Mouse (Mus musculus): ENCODE data around the gene Zbtb39. TPM values are rescaled to one million over a fixed set of nuclear protein-coding genes. Genes with fewer than 3 reads are reported as not detected.
A peak's percentile ranks its signal among the peaks of the same experiment; 100 is the strongest.

Zbtb39 gene
- polyA plus RNA-seq, 1 experiment from 2014 or later: 0.70 TPM

- ATAC-seq (ENCODE audit: low read depth): no peak
- peaks cover 57% of the 10 kb centered on the region for H3K4me1 ChIP-seq (ENCODE audit: control insufficient read depth, low read depth, low read length)
Measured at GRCm38 (mm10) chr10:127730933-127731310, 8.4 kb upstream of the Zbtb39 start.

DNA sequence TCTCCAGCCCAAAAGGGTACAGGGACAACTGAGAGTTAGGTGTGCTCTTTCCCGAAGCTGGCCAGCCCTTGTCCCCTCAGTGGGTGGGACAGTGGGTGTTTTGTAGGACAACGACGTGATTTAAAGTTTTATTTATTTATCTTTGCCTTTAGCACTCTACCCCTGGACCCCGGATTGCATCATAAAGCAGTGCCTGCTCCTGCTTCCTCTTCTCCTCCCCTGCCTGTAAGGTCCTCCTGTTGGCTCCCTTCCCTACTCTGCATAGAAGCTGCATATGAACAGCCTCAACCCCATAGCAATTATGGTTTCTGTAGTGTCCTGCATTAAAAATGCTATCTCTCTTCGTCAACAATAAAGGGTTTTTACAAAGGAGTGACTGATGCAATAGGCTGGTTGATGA lies 7.9 kb upstream of the Zbtb39 start:
- H3K9ac ChIP-seq (ENCODE audit: low read depth, low read length): peak overlapping the region; percentile 35
- H3K4me2 ChIP-seq (ENCODE audit: low read depth, low read length): peak overlapping the region; percentile 47

More at GRCm38 (mm10) chr10:127730933-127731310, 8.4 kb upstream of the Zbtb39 start:
- Histone ChIP-seq H3K4me3 (ENCODE audit: low read depth, low read length) (no peak overlapping the region), H3K27me3 (ENCODE audit: control insufficient read depth, insufficient read depth, low read depth, low read length) (no peaks in the 10 kb centered on the region), H3K9ac (ENCODE audit: low read depth, low read length) (peak overlapping the region; percentile 35), H3K9me3 (replicated peaks; ENCODE audit: control insufficient read depth, low read length) (no peaks in the 10 kb centered on the region; the same call in 1 of the 2 replicates), H3K27ac (ENCODE audit: low read length) (peak overlapping the region; percentile 84), H3K36me3 (ENCODE audit: control insufficient read depth, insufficient read depth) (no peaks in the 10 kb centered on the region), H3K4me2 (ENCODE audit: low read depth, low read length) (peak overlapping the region; percentile 47)
- 40% methylated on average over 9 of the region's 9 CpGs for WGBS (ENCODE audit: insufficient replicate concordance)

DNA sequence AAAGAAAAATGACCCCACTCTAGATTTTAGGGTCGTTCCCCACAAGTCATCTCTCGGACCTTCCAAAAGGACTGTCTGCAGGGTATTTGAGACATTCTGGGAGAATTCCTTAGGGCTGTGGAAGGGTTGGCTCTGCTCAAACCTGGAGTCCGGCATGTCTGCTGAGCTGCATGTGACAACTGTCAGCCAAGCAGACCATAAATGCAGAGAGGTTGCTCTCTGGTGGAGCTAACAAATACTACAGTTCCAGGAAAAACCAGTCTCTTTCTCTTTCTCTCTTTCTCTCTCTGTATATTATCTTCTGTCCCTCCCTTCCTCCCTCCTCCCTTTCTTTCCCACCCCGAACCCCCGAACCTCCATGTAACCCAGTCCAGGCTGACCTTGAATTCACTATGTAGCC lies 4.9 kb upstream of the Zbtb39 start:
- no peak for ATAC-seq (ENCODE audit: low read depth)
- H3K4me2 ChIP-seq (ENCODE audit: low read depth, low read length): no peak overlapping the region
- no peaks in the 10 kb centered on the region for H3K36me3 ChIP-seq (ENCODE audit: control insufficient read depth, insufficient read depth)
- H3K27me3 ChIP-seq (ENCODE audit: control insufficient read depth, insufficient read depth, low read depth, low read length): no peaks in the 10 kb centered on the region
- H3K4me3 ChIP-seq (ENCODE audit: low read depth, low read length): no peak overlapping the region
- WGBS (ENCODE audit: insufficient replicate concordance): 22% methylated on average over 5 of the region's 5 CpGs
- H3K4me1 ChIP-seq (ENCODE audit: control insufficient read depth, low read depth, low read length): peaks cover 68% of the 10 kb centered on the region
- H3K27ac ChIP-seq (ENCODE audit: low read length): no peak overlapping the region
- H3K9ac ChIP-seq (ENCODE audit: low read depth, low read length): no peak overlapping the region; the same call in 1 of the 2 replicates
- no peaks in the 10 kb centered on the region; the same call in 1 of the 2 replicates for H3K9me3 ChIP-seq (replicated peaks; ENCODE audit: control insufficient read depth, low read length)

More for the DNA sequence above, 7.9 kb upstream of the Zbtb39 start:
- H3K4me1 ChIP-seq (ENCODE audit: control insufficient read depth, low read depth, low read length): peaks cover 62% of the 10 kb centered on the region
- no peaks in the 10 kb centered on the region for H3K27me3 ChIP-seq (ENCODE audit: control insufficient read depth, insufficient read depth, low read depth, low read length)
- H3K4me3 ChIP-seq (ENCODE audit: low read depth, low read length): no peak overlapping the region
- peak; percentile 10; the same call in 1 of the 2 replicates for ATAC-seq (ENCODE audit: low read depth)
- WGBS (ENCODE audit: insufficient replicate concordance): 14% methylated on average over 5 of the region's 5 CpGs
- H3K9me3 ChIP-seq (replicated peaks; ENCODE audit: control insufficient read depth, low read length): no peaks in the 10 kb centered on the region; the same call in 1 of the 2 replicates
- peak overlapping the region; percentile 84 for H3K27ac ChIP-seq (ENCODE audit: low read length)
- no peaks in the 10 kb centered on the region for H3K36me3 ChIP-seq (ENCODE audit: control insufficient read depth, insufficient read depth)

GRCm38 (mm10) chr10:127736266-127736665 lies 3.1 kb upstream of the Zbtb39 start:
- Histone ChIP-seq H3K27ac (ENCODE audit: low read length) (no peak overlapping the region), H3K4me1 (ENCODE audit: control insufficient read depth, low read depth, low read length) (peaks cover 56% of the 10 kb centered on the region), H3K4me2 (ENCODE audit: low read depth, low read length) (no peak overlapping the region), H3K36me3 (ENCODE audit: control insufficient read depth, insufficient read depth) (no peaks in the 10 kb centered on the region), H3K9me3 (replicated peaks; ENCODE audit: control insufficient read depth, low read length) (no peaks in the 10 kb centered on the region; the same call in 1 of the 2 replicates), H3K4me3 (ENCODE audit: low read depth, low read length) (no peak overlapping the region), H3K9ac (ENCODE audit: low read depth, low read length) (no peak overlapping the region), H3K27me3 (ENCODE audit: control insufficient read depth, insufficient read depth, low read depth, low read length) (no peaks in the 10 kb centered on the region)
- WGBS (ENCODE audit: insufficient replicate concordance): 29% methylated on average over 2 of the region's 2 CpGs
- no peak for ATAC-seq (ENCODE audit: low read depth)

- H3K27ac ChIP-seq (ENCODE audit: low read length): peak overlapping the region; percentile 27; the same call in 1 of the 2 replicates
- H3K27me3 ChIP-seq (ENCODE audit: control insufficient read depth, insufficient read depth, low read depth, low read length): no peaks in the 10 kb centered on the region
- no peak overlapping the region for H3K9ac ChIP-seq (ENCODE audit: low read depth, low read length)
- H3K4me2 ChIP-seq (ENCODE audit: low read depth, low read length): no peak overlapping the region
- peaks cover 54% of the 10 kb centered on the region for H3K4me1 ChIP-seq (ENCODE audit: control insufficient read depth, low read depth, low read length)
- H3K4me3 ChIP-seq (ENCODE audit: low read depth, low read length): no peak overlapping the region
- no peaks in the 10 kb centered on the region; the same call in 1 of the 2 replicates for H3K9me3 ChIP-seq (replicated peaks; ENCODE audit: control insufficient read depth, low read length)
- peaks cover 2% of the 10 kb centered on the region for H3K36me3 ChIP-seq (ENCODE audit: control insufficient read depth, insufficient read depth)
- WGBS (ENCODE audit: insufficient replicate concordance): 24% methylated on average over 4 of the region's 4 CpGs
- no peak for ATAC-seq (ENCODE audit: low read depth)
Measured at GRCm38 (mm10) chr10:127736916-127737315, 2.4 kb upstream of the Zbtb39 start.

GRCm38 (mm10) chr10:127737552-127737951 lies 1.8 kb upstream of the Zbtb39 start:
- Histone ChIP-seq H3K9ac (ENCODE audit: low read depth, low read length) (no peak overlapping the region), H3K27ac (ENCODE audit: low read length) (peak overlapping the region; percentile 60; the same call in 1 of the 2 replicates), H3K4me3 (ENCODE audit: low read depth, low read length) (no peak overlapping the region), H3K27me3 (ENCODE audit: control insufficient read depth, insufficient read depth, low read depth, low read length) (no peaks in the 10 kb centered on the region), H3K4me1 (ENCODE audit: control insufficient read depth, low read depth, low read length) (peaks cover 50% of the 10 kb centered on the region), H3K9me3 (replicated peaks; ENCODE audit: control insufficient read depth, low read length) (no peaks in the 10 kb centered on the region; the same call in 1 of the 2 replicates), H3K4me2 (ENCODE audit: low read depth, low read length) (peak overlapping the region; percentile 16; the same call in 1 of the 2 replicates), H3K36me3 (ENCODE audit: control insufficient read depth, insufficient read depth) (peaks cover 9% of the 10 kb centered on the region)
- no peak for ATAC-seq (ENCODE audit: low read depth)
- 19% methylated on average over 2 of the region's 2 CpGs for WGBS (ENCODE audit: insufficient replicate concordance)

DNA sequence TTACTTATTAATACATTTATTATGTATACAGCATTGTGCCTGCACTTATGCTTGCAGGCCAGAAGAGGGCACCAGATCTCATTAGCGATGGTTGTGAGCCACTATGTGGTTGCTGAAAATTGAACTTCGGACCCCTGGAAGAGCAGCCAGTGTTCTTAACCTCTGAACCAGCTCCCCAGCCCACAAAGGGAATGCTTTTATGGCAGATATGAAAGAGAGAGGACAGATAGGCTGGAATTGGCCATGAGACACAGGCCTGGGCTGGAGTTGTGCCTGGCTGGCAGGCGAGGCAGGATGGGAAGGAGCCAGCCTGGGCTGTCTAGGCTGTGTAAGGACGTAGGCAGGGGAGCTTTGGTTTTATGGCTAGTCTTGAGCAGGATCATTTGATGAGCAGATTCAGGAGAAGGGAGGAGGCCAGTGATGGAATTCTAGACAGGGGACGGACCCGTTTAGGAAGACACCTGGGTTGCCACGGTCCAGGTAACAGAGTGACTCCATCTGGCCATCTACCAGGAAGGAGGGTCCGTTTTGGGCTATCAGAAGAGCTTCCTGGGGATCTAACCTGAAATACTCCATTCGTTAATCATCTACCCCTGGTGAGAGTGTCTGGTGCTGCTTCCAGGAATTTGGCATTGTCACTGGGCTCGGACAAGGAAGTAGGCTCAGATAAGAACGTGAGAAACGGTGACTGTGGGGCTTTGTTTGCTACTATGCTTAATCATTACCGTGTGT lies 1.0 kb upstream of the Zbtb39 start:
- no peaks in the 10 kb centered on the region; the same call in 1 of the 2 replicates for H3K9me3 ChIP-seq (replicated peaks; ENCODE audit: control insufficient read depth, low read length)
- ATAC-seq (ENCODE audit: low read depth): peak; percentile 40
- H3K36me3 ChIP-seq (ENCODE audit: control insufficient read depth, insufficient read depth): peaks cover 16% of the 10 kb centered on the region
- whole genome bisulfite sequencing (ENCODE audit: insufficient replicate concordance): 26% methylated on average over 13 of the region's 13 CpGs
- H3K4me3 ChIP-seq (ENCODE audit: low read depth, low read length): peak overlapping the region; percentile 75
- peak overlapping the region; percentile 84 for H3K27ac ChIP-seq (ENCODE audit: low read length)
- no peaks in the 10 kb centered on the region for H3K27me3 ChIP-seq (ENCODE audit: control insufficient read depth, insufficient read depth, low read depth, low read length)
- H3K4me1 ChIP-seq (ENCODE audit: control insufficient read depth, low read depth, low read length): peaks cover 48% of the 10 kb centered on the region
- H3K9ac ChIP-seq (ENCODE audit: low read depth, low read length): peak overlapping the region; percentile 28; the same call in 1 of the 2 replicates
- H3K4me2 ChIP-seq (ENCODE audit: low read depth, low read length): peak overlapping the region; percentile 86

- Histone ChIP-seq H3K9me3 (replicated peaks; ENCODE audit: control insufficient read depth, low read length) (no peaks in the 10 kb centered on the region; the same call in 1 of the 2 replicates), H3K9ac (ENCODE audit: low read depth, low read length) (peak overlapping the region; percentile 85), H3K4me1 (ENCODE audit: control insufficient read depth, low read depth, low read length) (peaks cover 36% of the 10 kb centered on the region), H3K4me2 (ENCODE audit: low read depth, low read length) (peak overlapping the region; percentile 86), H3K4me3 (ENCODE audit: low read depth, low read length) (peak overlapping the region; percentile 75), H3K27ac (ENCODE audit: low read length) (peak overlapping the region; percentile 70), H3K27me3 (ENCODE audit: control insufficient read depth, insufficient read depth, low read depth, low read length) (no peaks in the 10 kb centered on the region), H3K36me3 (ENCODE audit: control insufficient read depth, insufficient read depth) (peaks cover 30% of the 10 kb centered on the region)
- ATAC-seq (ENCODE audit: low read depth): peak; percentile 25
- under 1% methylated on average over 53 of the region's 55 CpGs for WGBS (ENCODE audit: insufficient replicate concordance)
Measured at GRCm38 (mm10) chr10:127739661-127740161, 373 bp downstream of the Zbtb39 start.

GRCm38 (mm10) chr10:127744661-127745060 lies 5.3 kb downstream of the Zbtb39 start:
- 67% methylated on average over 5 of the region's 5 CpGs for WGBS (ENCODE audit: insufficient replicate concordance)
- Histone ChIP-seq H3K4me3 (ENCODE audit: low read depth, low read length) (no peak overlapping the region), H3K36me3 (ENCODE audit: control insufficient read depth, insufficient read depth) (peaks cover 33% of the 10 kb centered on the region), H3K4me2 (ENCODE audit: low read depth, low read length) (no peak overlapping the region), H3K27ac (ENCODE audit: low read length) (no peak overlapping the region), H3K27me3 (ENCODE audit: control insufficient read depth, insufficient read depth, low read depth, low read length) (no peaks in the 10 kb centered on the region), H3K4me1 (ENCODE audit: control insufficient read depth, low read depth, low read length) (peaks cover 8% of the 10 kb centered on the region), H3K9me3 (replicated peaks; ENCODE audit: control insufficient read depth, low read length) (no peaks in the 10 kb centered on the region), H3K9ac (ENCODE audit: low read depth, low read length) (no peak overlapping the region)
- no peak for ATAC-seq (ENCODE audit: low read depth)
